Mouse (Mus musculus) midbrain, embryonic 10.5 days (tissue): ENCODE data around the gene Gm20388. TPM values are rescaled to one million over a fixed set of nuclear protein-coding genes. Genes with fewer than 3 reads are reported as not detected.
A peak's percentile ranks its signal among the peaks of the same experiment; 100 is the strongest.

ENCODE experiments used
- DNase-seq: peaks from one replicate; pipeline ENCODE4 v3.0.0-alpha.2; 2017; ENCODE audit warnings: low spot score
- H3K27ac ChIP-seq: fragments of 300-500 bp; sonication (generic); replicated peaks from 2 replicates; pipeline ENCODE4 v1.5.1; 2016; ENCODE audit warnings: mild to moderate bottlenecking
- H3K27me3 ChIP-seq: fragments of 300-500 bp; sonication (generic); 2 replicates; pipeline ENCODE4 v1.6.1; 2016; ENCODE audit warnings: low read depth, mild to moderate bottlenecking; ENCODE audit not compliant: poor library complexity, severe bottlenecking
- H3K36me3 ChIP-seq: fragments of 300-500 bp; sonication (generic); 2 replicates; pipeline ENCODE4 v1.6.1; 2016; ENCODE audit warnings: mild to moderate bottlenecking, moderate library complexity
- H3K4me1 ChIP-seq: fragments of 300-500 bp; sonication (generic); 2 replicates; pipeline ENCODE4 v1.6.1; 2016
- H3K4me3 ChIP-seq: fragments of 300-500 bp; sonication (generic); 2 replicates; pipeline ENCODE4 v1.5.1; 2016; ENCODE audit warnings: mild to moderate bottlenecking, moderate library complexity
- H3K9me3 ChIP-seq: fragments of 300-500 bp; sonication (generic); replicated peaks from 2 replicates; pipeline ENCODE4 v1.6.1; 2016; ENCODE audit warnings: mild to moderate bottlenecking
- WGBS: fragments of 180-500 bp; shearing (Covaris S2); methylation state at CpG from one replicate; pipeline ENCODE4 v1.1.7; 2016; 5-methylcytosine and 5-hydroxymethylcytosine counted together
- polyA plus RNA-seq: library from polyadenylated mRNA; unstranded; fragments of >200 nt; fragmentation: Nextera tagmentation; extraction: Ambion mirVana; gene quantifications from 2 replicates; pipeline ENCODE4 v1.2.1, GENCODE M21; 2016

Gm20388 gene
- polyA plus RNA-seq, 1 experiment from 2014 or later = 7.1 TPM

- no peak for DNase-seq
- no peak overlapping the region for H3K27ac ChIP-seq
- H3K36me3 ChIP-seq = no peaks in the 10 kb centered on the region
- H3K4me3 ChIP-seq = no peak overlapping the region
- H3K9me3 ChIP-seq = no peaks in the 10 kb centered on the region
- H3K4me1 ChIP-seq = peaks cover 6% of the 10 kb centered on the region; the same call in 1 of the 2 replicates
- H3K27me3 ChIP-seq = no peaks in the 10 kb centered on the region
- 79% methylated on average over 4 of the region's 4 CpGs for WGBS
Observed at GRCm38 (mm10) chr8:124067059-124067750, 4156.6 kb downstream of the Gm20388 start.

DNA sequence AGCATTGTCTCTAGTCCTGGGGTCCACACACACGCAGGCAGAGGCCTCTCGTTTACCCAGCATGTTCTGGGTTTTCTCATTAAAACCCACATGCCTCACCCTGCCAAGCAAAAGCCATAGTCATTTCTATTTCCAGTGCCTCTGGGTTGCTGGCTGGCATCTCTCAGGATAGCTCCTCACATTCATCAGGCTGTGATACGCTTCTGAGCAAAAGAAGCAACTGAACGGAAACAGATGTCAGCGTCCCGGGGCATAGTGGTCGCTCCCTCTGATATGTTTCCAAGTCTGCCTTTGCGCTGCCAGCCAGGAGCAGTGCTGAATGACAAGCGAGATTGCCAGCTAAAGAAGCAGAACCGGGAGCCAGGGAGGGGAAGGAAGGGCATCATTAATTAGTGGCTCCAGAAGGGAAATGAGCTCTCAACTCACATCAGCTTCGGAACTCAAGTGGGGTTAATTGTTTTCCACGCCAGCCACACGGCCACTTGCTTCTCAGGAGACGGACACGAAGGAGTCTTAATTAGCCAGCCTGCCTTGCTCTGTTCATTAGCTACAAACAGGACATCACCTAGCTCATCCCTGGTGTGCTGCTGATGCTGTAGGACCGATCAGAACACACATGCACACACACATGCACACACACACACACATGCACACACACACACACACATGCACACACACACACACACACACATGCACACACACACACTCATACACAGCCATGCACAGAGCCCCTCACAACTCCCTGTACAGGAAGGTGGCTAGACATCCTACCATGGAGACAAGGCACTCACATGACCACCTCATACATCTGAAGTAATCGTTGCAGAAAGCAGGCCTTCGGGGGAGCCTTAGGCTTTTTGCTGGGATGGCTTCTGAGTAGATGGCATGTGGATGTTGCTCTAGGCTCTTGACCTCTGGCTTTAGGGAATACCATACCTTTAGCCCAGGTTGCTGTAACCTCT lies 4160.0 kb downstream of the Gm20388 start:
- no peaks in the 10 kb centered on the region for H3K9me3 ChIP-seq
- no peak overlapping the region for H3K27ac ChIP-seq
- no peaks in the 10 kb centered on the region for H3K36me3 ChIP-seq
- H3K4me3 ChIP-seq = no peak overlapping the region
- H3K4me1 ChIP-seq = peaks cover 6% of the 10 kb centered on the region; the same call in 1 of the 2 replicates
- no peaks in the 10 kb centered on the region for H3K27me3 ChIP-seq
- 79% methylated on average over 18 of the region's 18 CpGs for WGBS
- no peak for DNase-seq

GRCm38 (mm10) chr8:124075977-124076376 lies 4165.3 kb downstream of the Gm20388 start:
- Histone ChIP-seq H3K4me3 (no peak overlapping the region), H3K27me3 (no peaks in the 10 kb centered on the region), H3K4me1 (0 out of 2 replicates have a peak, but pooled peaks cover 6% of the 10 kb centered on the region), H3K9me3 (no peaks in the 10 kb centered on the region), H3K36me3 (no peaks in the 10 kb centered on the region), H3K27ac (no peak overlapping the region)
- 66% methylated on average over 8 of the region's 8 CpGs for WGBS
- DNase-seq = no peak

DNA sequence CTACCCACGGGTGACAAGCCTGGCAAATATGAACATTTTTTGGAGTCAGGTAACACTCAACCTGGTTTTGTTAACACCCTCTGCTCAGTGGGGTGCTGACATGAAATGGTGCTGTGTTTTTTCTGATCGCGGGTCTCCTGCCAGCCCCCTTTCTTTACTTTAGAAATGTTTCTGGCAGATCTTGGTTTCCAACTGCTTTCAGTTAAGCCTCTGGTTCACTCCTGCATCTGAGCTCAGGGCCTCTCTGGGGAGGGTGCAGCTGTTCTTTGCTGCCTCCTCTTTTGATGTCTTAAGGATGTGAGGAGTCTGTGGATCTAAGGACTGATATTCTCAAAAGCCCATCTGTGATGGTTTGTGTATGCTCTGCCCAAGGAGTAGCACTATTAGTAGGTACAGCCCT lies 4165.8 kb downstream of the Gm20388 start:
- no peaks in the 10 kb centered on the region for H3K27me3 ChIP-seq
- DNase-seq = no peak
- H3K4me3 ChIP-seq = no peak overlapping the region
- 68% methylated on average over 3 of the region's 3 CpGs for WGBS
- no peaks in the 10 kb centered on the region for H3K9me3 ChIP-seq
- no peaks in the 10 kb centered on the region for H3K36me3 ChIP-seq
- H3K27ac ChIP-seq = no peak overlapping the region
- 0 out of 2 replicates have a peak, but pooled peaks cover 6% of the 10 kb centered on the region for H3K4me1 ChIP-seq

- Histone ChIP-seq H3K27me3 (no peaks in the 10 kb centered on the region), H3K27ac (peak overlapping the region; percentile 23; the same call in 1 of the 2 replicates), H3K4me1 (0 out of 2 replicates have a peak, but pooled peaks cover 6% of the 10 kb centered on the region), H3K4me3 (no peak overlapping the region), H3K36me3 (no peaks in the 10 kb centered on the region), H3K9me3 (no peaks in the 10 kb centered on the region)
- DNase-seq = no peak
- WGBS = 90% methylated on average over 8 of the region's 8 CpGs
Observed at GRCm38 (mm10) chr8:124077377-124077776, 4166.7 kb downstream of the Gm20388 start.

- 0 out of 2 replicates have a peak, but pooled peaks cover 6% of the 10 kb centered on the region for H3K4me1 ChIP-seq
- no peaks in the 10 kb centered on the region for H3K9me3 ChIP-seq
- H3K27me3 ChIP-seq = no peaks in the 10 kb centered on the region
- no peak overlapping the region for H3K27ac ChIP-seq
- WGBS = 88% methylated on average over 10 of the region's 10 CpGs
- H3K4me3 ChIP-seq = no peak overlapping the region
- H3K36me3 ChIP-seq = no peaks in the 10 kb centered on the region
- DNase-seq = no peak
Observed at GRCm38 (mm10) chr8:124077998-124078397, 4167.4 kb downstream of the Gm20388 start.

DNA sequence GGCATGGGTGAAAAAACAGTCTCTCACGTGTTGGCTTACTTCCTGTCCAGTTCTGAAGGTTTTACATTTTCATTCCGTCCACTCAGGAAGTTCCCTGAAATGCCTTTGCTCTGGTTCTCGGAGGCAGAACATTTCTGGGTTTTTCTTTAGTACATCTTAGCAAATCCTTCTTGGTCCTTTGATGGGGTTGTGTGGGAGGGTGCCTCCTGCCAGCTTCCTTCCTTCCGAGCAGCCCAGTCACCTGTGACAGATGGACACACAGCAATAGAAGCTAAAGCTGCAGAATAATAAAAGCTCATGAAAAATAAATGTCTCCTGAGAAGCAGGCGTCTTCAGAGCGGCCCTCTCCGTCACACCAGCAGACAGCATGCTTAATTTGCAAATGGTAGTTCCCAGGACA lies 4168.3 kb downstream of the Gm20388 start:
- DNase-seq = no peak
- H3K9me3 ChIP-seq = no peaks in the 10 kb centered on the region

GRCm38 (mm10) chr8:124080467-124081326 lies 4170.1 kb downstream of the Gm20388 start:
- H3K27ac ChIP-seq = 0 out of 2 replicates have a peak overlapping the region, but pooled peaks have one; percentile 23
- peaks cover 6% of the 10 kb centered on the region; the same call in 1 of the 2 replicates for H3K4me1 ChIP-seq
- no peak for DNase-seq
- no peaks in the 10 kb centered on the region for H3K27me3 ChIP-seq
- no peak overlapping the region for H3K4me3 ChIP-seq
- no peaks in the 10 kb centered on the region for H3K36me3 ChIP-seq
- WGBS = 89% methylated on average over 21 of the region's 21 CpGs
- no peaks in the 10 kb centered on the region for H3K9me3 ChIP-seq

More for the DNA sequence above, 4168.3 kb downstream of the Gm20388 start:
- H3K27me3 ChIP-seq = no peaks in the 10 kb centered on the region
- no peak overlapping the region for H3K4me3 ChIP-seq
- no peak overlapping the region for H3K27ac ChIP-seq
- H3K4me1 ChIP-seq = 0 out of 2 replicates have a peak, but pooled peaks cover 6% of the 10 kb centered on the region
- 79% methylated on average over 7 of the region's 7 CpGs for WGBS
- no peaks in the 10 kb centered on the region for H3K36me3 ChIP-seq

- Histone ChIP-seq H3K9me3 (no peaks in the 10 kb centered on the region), H3K27ac (no peak overlapping the region), H3K36me3 (no peaks in the 10 kb centered on the region), H3K4me3 (no peak overlapping the region), H3K4me1 (peaks cover 3% of the 10 kb centered on the region; the same call in 1 of the 2 replicates), H3K27me3 (no peaks in the 10 kb centered on the region)
- WGBS = 95% methylated on average over 8 of the region's 8 CpGs
- DNase-seq = no peak
Observed at GRCm38 (mm10) chr8:124082616-124083015, 4172.0 kb downstream of the Gm20388 start.

GRCm38 (mm10) chr8:124083611-124084010 lies 4173.0 kb downstream of the Gm20388 start:
- no peak for DNase-seq

DNA sequence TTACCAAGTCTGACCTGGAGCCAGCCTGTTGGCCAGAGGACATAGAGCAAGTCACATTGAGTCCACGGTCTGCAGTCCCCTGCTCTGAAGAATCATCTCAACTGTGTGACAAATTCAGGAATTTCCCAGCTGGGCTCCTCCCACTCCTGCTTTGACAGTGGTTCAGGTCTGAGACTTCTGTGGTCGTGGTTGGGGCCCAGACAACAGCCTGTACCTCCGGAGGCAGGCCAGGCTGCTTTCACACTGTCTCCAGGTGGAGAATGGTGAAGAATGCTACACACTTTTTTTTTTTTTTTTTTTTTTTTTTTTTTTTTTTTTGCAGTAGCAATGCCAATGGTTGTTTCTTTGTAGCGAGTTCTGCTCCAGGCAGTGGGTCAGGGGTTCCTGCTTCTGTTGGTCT lies 4175.0 kb downstream of the Gm20388 start:
- no peaks in the 10 kb centered on the region; the same call in 1 of the 2 replicates for H3K4me1 ChIP-seq
- no peak overlapping the region for H3K4me3 ChIP-seq
- H3K27me3 ChIP-seq = no peaks in the 10 kb centered on the region
- whole genome bisulfite sequencing = 82% methylated on average over 4 of the region's 4 CpGs
- DNase-seq = no peak
- no peak overlapping the region for H3K27ac ChIP-seq
- H3K36me3 ChIP-seq = no peaks in the 10 kb centered on the region
- no peaks in the 10 kb centered on the region for H3K9me3 ChIP-seq

More at GRCm38 (mm10) chr8:124083611-124084010, 4173.0 kb downstream of the Gm20388 start:
- Histone ChIP-seq H3K27ac (0 out of 2 replicates have a peak overlapping the region, but pooled peaks have one; percentile 13), H3K9me3 (no peaks in the 10 kb centered on the region), H3K4me1 (peaks cover under 1% of the 10 kb centered on the region; the same call in 1 of the 2 replicates), H3K27me3 (no peaks in the 10 kb centered on the region), H3K4me3 (no peak overlapping the region), H3K36me3 (no peaks in the 10 kb centered on the region)
- 80% methylated on average over 7 of the region's 7 CpGs for WGBS
